Mouse (Mus musculus): ENCODE measurements around the gene Pcgf2. TPM values are rescaled to one million over a fixed set of nuclear protein-coding genes. Genes with fewer than 3 reads are reported as not detected.
"Not testable (repeated sequence)": the region's sequence is repeated elsewhere in the genome, so short reads cannot be mapped to it uniquely, and the experiment has no call there.

Pcgf2 gene
- total and polyA plus RNA-seq, 2 experiments: 0.37 to 12.0 TPM

DNA sequence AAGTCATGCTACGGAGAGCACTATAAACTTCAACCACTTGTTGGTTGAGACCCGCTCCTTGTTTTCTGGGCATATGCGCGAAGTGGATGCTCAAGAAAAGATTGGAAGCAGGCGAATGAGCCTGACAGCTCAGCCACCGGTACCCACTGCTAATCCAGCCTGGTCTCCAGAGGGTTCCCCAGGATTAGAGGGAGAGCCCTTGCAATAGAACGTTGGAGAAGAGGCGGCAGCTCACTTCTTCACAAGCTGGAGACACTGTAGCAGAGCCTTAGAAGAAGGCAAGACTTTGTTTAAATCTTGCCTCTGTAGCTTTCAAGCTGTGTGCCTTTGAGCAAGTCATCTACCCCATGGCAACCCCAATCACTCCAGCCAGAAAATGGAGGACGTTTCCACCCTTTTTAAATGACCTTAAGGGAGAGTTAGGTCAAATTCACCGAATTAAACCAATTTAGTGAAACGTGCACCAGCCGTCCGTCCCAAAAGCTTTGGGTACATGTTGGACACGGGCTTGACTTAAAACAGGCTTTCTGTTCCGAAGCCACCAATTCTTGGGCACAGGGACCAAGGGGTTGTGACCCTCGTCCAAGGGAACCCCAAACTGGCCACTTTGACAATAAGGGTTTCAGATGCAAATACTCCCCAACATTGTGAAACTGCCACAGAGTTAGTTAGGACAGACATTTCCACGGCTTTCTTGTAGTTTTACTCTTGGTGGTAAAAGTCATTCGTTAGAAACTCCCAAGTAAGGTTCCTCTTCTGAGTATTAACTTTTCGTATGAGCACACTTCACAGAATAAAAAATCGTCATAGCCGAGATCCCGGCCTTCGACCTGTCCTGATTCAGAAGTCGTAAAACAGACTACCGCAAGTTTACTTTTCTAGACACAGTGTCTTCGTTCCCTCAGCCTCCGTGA lies 39.3 kb downstream of the Pcgf2 start:
- Histone ChIP-seq H3K27ac (replicated peaks; ENCODE audit: insufficient read depth, low read depth, low read length) (peak overlapping the region; percentile 35; the same call in 1 of the 2 replicates), H3K79me2 (ENCODE audit: control insufficient read depth, insufficient read depth, low read length) (no peaks in the 10 kb centered on the region), H3K27me3 (ENCODE audit: control insufficient read depth, insufficient read depth, low read length) (no peaks in the 10 kb centered on the region), H3K36me3 (ENCODE audit: control insufficient read depth, insufficient read depth, low read length) (no peaks in the 10 kb centered on the region), H3K9ac (ENCODE audit: low read depth, low read length) (peak overlapping the region; percentile 62), H3K4me3 (ENCODE audit: insufficient read depth, low read depth, low read length) (peak overlapping the region; percentile 59), H3K4me1 (ENCODE audit: control insufficient read depth, insufficient read depth, low read length) (peaks cover 14% of the 10 kb centered on the region)
- no peak for TF ChIP-seq CTCF (IDR thresholded peaks at IDR 0.05; ENCODE audit: low read depth, low read length)
- WGBS: 13% methylated on average over 27 of the region's 27 CpGs
- no peak for DNase-seq (ENCODE audit: extremely low read depth, low read depth, low spot score)

DNA sequence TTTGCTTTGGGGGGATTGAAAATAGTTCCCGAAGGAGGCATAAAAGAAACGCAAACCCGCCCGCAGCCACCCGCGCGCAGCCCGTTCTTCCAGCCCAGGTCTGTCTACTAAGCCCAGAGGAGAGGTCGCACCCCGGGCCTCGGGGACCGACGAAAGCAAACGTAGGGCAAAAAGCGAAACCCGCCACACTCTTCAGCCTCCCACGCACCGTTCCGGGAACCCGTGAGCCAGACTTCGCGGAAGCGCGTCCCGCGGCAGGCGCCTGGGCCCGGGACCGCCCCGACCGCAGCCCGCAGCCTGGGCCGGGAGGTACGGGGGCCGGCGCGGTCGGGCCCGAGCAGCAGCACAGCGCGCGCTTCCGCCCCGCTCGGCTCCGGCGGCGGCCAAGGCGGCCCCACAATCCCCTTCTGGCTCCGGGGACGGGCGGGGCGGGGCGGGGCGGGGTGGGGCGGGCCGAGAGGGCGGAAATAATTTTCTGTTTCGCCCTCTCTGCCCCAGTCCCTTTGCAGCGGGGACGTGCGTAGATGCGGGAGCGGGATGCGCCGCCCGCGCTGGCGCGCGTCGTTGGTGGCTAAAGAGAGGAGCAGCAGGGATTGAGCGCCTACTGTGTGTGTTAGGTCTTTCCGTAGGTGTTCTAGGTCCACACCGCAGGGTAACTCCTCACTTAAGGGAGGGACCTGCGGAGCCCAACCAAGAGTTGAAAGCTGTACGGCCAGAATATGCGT lies 40.1 kb downstream of the Pcgf2 start:
- DNase-seq (ENCODE audit: extremely low read depth, low read depth, low spot score): peak; percentile 59

DNA sequence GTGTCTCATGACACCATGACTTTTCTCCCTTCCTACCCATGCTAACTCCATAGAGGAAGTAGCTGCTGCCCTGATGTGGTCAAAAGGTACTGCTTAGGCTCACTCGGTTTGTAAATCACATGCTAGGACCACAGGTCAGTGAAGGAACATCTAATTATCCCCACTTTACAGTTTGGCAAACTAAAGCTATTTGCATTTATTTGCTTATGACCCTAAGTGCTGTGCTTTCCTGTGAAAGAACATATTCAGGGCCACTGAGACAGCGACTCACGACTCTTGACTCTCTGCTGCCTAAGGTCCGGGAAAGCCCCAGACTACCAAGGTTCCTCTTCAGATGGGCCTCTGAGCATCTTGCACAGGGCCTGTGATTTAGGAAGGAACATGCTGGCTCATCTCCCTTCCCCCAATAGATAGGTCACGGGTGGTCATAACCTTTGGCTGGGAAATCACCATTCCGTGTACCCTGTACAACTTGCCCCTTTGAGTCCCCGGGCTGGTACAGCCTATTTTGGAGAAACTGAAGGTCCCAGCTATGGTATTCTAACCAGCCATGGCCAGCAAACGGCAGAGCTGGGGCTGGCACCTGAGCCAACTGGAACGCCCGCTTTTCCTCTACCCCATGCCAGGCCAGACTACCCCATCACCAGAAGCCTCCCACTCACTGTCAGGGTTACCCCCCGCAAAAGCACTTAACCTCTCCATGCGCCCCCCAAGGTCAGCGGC lies 40.9 kb downstream of the Pcgf2 start:
- Histone ChIP-seq H3K79me2 (ENCODE audit: control insufficient read depth, insufficient read depth, low read length) (no peaks in the 10 kb centered on the region), H3K27ac (replicated peaks; ENCODE audit: insufficient read depth, low read depth, low read length) (peak overlapping the region; percentile 87), H3K27me3 (ENCODE audit: control insufficient read depth, insufficient read depth, low read length) (no peaks in the 10 kb centered on the region), H3K4me3 (ENCODE audit: insufficient read depth, low read depth, low read length) (peak overlapping the region; percentile 85), H3K36me3 (ENCODE audit: control insufficient read depth, insufficient read depth, low read length) (no peaks in the 10 kb centered on the region), H3K4me1 (ENCODE audit: control insufficient read depth, insufficient read depth, low read length) (peaks cover 14% of the 10 kb centered on the region), H3K9ac (ENCODE audit: low read depth, low read length) (peak overlapping the region; percentile 97)
- TF ChIP-seq POLR2A (IDR thresholded peaks at IDR 0.05; ENCODE audit: extremely low read depth, insufficient read depth, low read length): no peak
- no peak for TF ChIP-seq CTCF (IDR thresholded peaks at IDR 0.05; ENCODE audit: low read depth, low read length)
- under 1% methylated on average over 13 of the region's 13 CpGs for WGBS
- peak; percentile 54 for DNase-seq (ENCODE audit: extremely low read depth, low read depth, low spot score)

More for the DNA sequence above, 40.1 kb downstream of the Pcgf2 start:
- Histone ChIP-seq H3K9ac (ENCODE audit: low read depth, low read length) (peak overlapping the region; percentile 97), H3K79me2 (ENCODE audit: control insufficient read depth, insufficient read depth, low read length) (no peaks in the 10 kb centered on the region), H3K4me1 (ENCODE audit: control insufficient read depth, insufficient read depth, low read length) (peaks cover 14% of the 10 kb centered on the region), H3K27me3 (ENCODE audit: control insufficient read depth, insufficient read depth, low read length) (no peaks in the 10 kb centered on the region), H3K36me3 (ENCODE audit: control insufficient read depth, insufficient read depth, low read length) (no peaks in the 10 kb centered on the region), H3K27ac (replicated peaks; ENCODE audit: insufficient read depth, low read depth, low read length) (peak overlapping the region; percentile 87), H3K4me3 (ENCODE audit: insufficient read depth, low read depth, low read length) (peak overlapping the region; percentile 85)
- TF ChIP-seq POLR2A (IDR thresholded peaks at IDR 0.05; ENCODE audit: extremely low read depth, insufficient read depth, low read length) (peak; percentile 74; the same call in 1 of the 2 replicates), CTCF (IDR thresholded peaks at IDR 0.05; ENCODE audit: low read depth, low read length) (no peak)
- under 1% methylated on average over 76 of the region's 78 CpGs for WGBS

- Histone ChIP-seq H3K27me3 (ENCODE audit: control insufficient read depth, insufficient read depth, low read length) (no peaks in the 10 kb centered on the region), H3K4me3 (ENCODE audit: insufficient read depth, low read depth, low read length) (0 out of 2 replicates have a peak overlapping the region, but pooled peaks have one; percentile 85), H3K36me3 (ENCODE audit: control insufficient read depth, insufficient read depth, low read length) (no peaks in the 10 kb centered on the region), H3K79me2 (ENCODE audit: control insufficient read depth, insufficient read depth, low read length) (no peaks in the 10 kb centered on the region), H3K4me1 (ENCODE audit: control insufficient read depth, insufficient read depth, low read length) (peaks cover 14% of the 10 kb centered on the region), H3K9ac (ENCODE audit: low read depth, low read length) (peak overlapping the region; percentile 16; the same call in 1 of the 2 replicates), H3K27ac (replicated peaks; ENCODE audit: insufficient read depth, low read depth, low read length) (peak overlapping the region; percentile 87)
- WGBS: 30% methylated on average over 11 of the region's 11 CpGs
- DNase-seq (ENCODE audit: extremely low read depth, low read depth, low spot score): peak; percentile 75
- no peak for TF ChIP-seq POLR2A (IDR thresholded peaks at IDR 0.05; ENCODE audit: extremely low read depth, insufficient read depth, low read length)
- TF ChIP-seq CTCF (IDR thresholded peaks at IDR 0.05; ENCODE audit: low read depth, low read length): no peak
Measured at GRCm38 (mm10) chr11:97658751-97659266, 41.5 kb downstream of the Pcgf2 start.

DNA sequence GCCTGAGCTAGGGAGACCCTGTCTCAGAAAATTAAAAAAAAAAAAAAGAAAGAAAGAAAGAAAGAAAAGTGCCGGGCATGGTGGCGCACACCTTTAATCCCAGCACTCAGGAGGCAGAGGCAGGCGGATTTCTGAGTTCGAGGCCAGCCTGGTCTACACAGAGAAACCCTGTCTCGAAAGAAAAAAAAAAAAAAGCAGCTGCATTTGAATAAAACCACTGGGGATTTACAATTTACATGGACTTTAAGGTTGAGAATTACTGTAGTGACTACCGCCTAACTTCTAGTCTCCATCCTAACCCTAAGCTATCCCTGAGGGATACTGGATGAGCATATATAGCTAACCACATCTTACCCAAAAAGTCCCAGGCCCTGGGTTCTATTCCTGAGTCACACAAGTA lies 42.3 kb downstream of the Pcgf2 start:
- DNase-seq (ENCODE audit: extremely low read depth, low read depth, low spot score); H3K4me3 ChIP-seq (ENCODE audit: insufficient read depth, low read depth, low read length); H3K36me3 ChIP-seq (ENCODE audit: control insufficient read depth, insufficient read depth, low read length); H3K27ac ChIP-seq (replicated peaks; ENCODE audit: insufficient read depth, low read depth, low read length); H3K79me2 ChIP-seq (ENCODE audit: control insufficient read depth, insufficient read depth, low read length); H3K9ac ChIP-seq (ENCODE audit: low read depth, low read length); H3K27me3 ChIP-seq (ENCODE audit: control insufficient read depth, insufficient read depth, low read length): not testable (repeated sequence)
- 89% methylated on average over 6 of the region's 6 CpGs for WGBS
- H3K4me1 ChIP-seq (ENCODE audit: control insufficient read depth, insufficient read depth, low read length): peaks cover 14% of the 10 kb centered on the region

Data from liver, adult 2 months (tissue).